Mouse (Mus musculus): ENCODE data around the gene Rbm20. TPM values are rescaled to one million over a fixed set of nuclear protein-coding genes. Genes with fewer than 3 reads are reported as not detected.

The Rbm20 gene
- polyA plus RNA-seq (2015; fragmentation: Nextera tagmentation; extraction: Ambion mirVana): 0.51 and 0.70 TPM in 2 replicates

DNA sequence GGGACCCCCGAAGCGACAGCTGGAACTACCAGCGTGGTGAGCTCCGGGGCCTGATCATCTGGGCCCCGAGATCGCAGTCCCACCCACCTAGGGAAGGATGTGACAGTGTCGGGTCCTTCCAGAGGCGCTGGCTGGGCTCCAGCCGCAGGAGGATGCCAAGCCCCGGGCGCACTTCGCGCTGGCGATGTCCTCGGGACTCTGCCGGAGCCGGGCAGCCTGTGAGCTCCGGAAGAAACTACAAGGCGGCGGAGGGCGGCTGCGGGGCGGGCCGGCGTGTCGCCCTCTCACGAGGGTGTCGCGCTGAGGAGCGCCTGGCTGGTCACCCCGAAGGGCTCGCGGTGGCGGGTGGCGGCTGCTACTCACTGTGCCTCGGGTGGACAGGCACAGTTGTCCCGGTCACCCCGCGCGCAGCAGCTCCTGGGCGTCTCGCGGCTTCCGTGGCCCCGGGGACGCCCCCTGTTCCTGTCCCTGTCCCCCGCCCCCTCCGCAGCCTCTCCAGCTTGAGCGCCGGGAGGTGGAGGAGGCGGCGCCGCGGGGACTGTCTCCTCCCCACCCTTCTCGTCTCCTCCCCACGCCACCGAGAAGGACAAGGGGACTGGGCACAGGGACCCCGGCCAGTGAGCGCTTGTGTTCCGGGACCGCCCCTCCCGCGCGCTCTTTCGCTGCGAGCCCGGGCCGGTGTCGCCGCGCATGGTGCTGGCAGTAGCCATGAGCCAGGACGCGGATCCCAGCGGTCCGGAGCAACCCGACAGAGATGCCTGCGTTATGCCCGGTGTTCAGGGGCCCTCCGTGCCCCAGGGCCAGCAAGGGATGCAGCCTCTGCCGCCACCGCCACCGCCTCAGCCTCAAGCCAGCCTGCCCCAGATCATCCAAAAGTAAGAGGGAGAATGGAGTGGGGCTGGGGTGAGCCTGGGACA lies at the start of gene Rbm20:
Gene Rbm20, plus strand, starts transcription at position 589 of the 917 bp plus-strand sequence.
- Histone ChIP-seq H3K9ac (peak within 1 kb of the TSS; percentile 75), H3K4me1 (replicated peaks) (peaks cover 23% of the 10 kb centered on the region), H3K36me3 (no peaks in the 10 kb centered on the region), H3K9me3 (no peaks in the 10 kb centered on the region), H3K4me2 (peak within 1 kb of the TSS; percentile 99), H3K27ac (no peak within 1 kb of the TSS), H3K27me3 (peaks cover 62% of the 10 kb centered on the region), H3K4me3 (peak within 1 kb of the TSS; percentile 62)
- WGBS: under 1% methylated on average over 68 of the region's 82 CpGs
- peak; percentile 78 for ATAC-seq (ENCODE audit: low FRiP score)

GRCm38 (mm10) chr19:53638041-53638440 lies 39.1 kb upstream of the Rbm20 start:
- 84% methylated on average over 2 of the region's 2 CpGs for WGBS
- peaks cover 76% of the 10 kb centered on the region for H3K36me3 ChIP-seq

DNA sequence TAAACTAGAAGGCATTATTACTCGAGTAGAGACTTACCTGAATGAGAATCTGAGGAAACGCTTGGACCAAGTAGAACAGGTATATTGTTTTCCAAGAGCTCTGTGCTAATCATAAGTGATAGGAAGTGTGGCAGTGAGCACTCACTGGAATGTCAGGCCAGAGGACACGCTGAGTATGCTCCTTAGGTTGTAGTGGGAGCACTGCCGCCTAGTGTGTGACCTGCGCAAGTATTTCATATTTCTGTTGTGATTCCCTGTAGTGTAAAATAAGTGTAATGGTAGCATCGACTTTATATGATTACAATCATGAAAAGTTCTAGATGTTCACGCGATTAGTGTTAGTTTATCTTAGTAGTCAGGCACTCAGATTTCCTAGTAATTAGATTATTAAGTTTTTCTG lies 38.4 kb upstream of the Rbm20 start:
- H3K36me3 ChIP-seq: peaks cover 76% of the 10 kb centered on the region

More at GRCm38 (mm10) chr19:53638041-53638440, 39.1 kb upstream of the Rbm20 start:
- Histone ChIP-seq H3K4me3 (no peak overlapping the region), H3K27me3 (no peaks in the 10 kb centered on the region), H3K4me1 (replicated peaks) (no peaks in the 10 kb centered on the region), H3K9ac (no peak overlapping the region), H3K27ac (no peak overlapping the region), H3K9me3 (no peaks in the 10 kb centered on the region), H3K4me2 (no peak overlapping the region)
- ATAC-seq (ENCODE audit: low FRiP score): no peak

DNA sequence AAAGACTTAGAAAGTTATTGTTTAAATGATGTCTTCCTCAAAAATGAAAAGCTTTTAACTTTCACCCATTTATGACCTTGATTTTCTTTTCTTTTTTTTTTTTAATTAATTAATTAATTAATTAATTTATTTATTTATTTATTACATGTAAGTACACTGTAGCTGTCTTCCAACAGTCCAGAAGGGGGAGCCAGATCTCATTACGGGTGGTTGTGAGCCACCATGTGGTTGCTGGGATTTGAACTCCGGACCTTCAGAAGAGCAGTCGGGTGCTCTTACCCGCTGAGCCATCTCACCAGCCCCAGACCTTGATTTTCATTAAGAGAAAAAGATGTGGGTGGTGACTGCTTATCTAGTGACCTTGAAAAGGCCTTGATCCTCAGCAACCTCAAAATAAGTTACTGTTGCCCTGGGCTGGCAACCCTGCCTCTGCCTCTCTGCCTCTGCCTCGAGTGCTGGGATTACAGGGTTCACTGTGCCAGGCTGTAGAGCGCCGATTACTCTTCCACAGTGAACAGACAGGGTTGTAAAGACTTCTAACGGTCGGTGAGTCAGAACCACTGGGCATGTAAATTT lies 33.0 kb upstream of the Rbm20 start:
- ATAC-seq (ENCODE audit: low FRiP score): no peak
- H3K27ac ChIP-seq: no peak overlapping the region
- no peak overlapping the region for H3K4me2 ChIP-seq
- peaks cover 65% of the 10 kb centered on the region for H3K36me3 ChIP-seq
- no peak overlapping the region for H3K9ac ChIP-seq
- peaks cover 7% of the 10 kb centered on the region; the same call in 1 of the 2 replicates for H3K4me1 ChIP-seq (replicated peaks)
- H3K4me3 ChIP-seq: no peak overlapping the region
- H3K27me3 ChIP-seq: no peaks in the 10 kb centered on the region
- H3K9me3 ChIP-seq: no peaks in the 10 kb centered on the region
- WGBS: 95% methylated on average over 9 of the region's 9 CpGs

More for the DNA sequence above, 38.4 kb upstream of the Rbm20 start:
- Histone ChIP-seq H3K9me3 (no peaks in the 10 kb centered on the region), H3K27me3 (no peaks in the 10 kb centered on the region), H3K9ac (no peak overlapping the region), H3K4me3 (no peak overlapping the region), H3K27ac (no peak overlapping the region), H3K4me2 (no peak overlapping the region), H3K4me1 (replicated peaks) (no peaks in the 10 kb centered on the region)
- no peak for ATAC-seq (ENCODE audit: low FRiP score)
- 93% methylated on average over 8 of the region's 8 CpGs for WGBS

DNA sequence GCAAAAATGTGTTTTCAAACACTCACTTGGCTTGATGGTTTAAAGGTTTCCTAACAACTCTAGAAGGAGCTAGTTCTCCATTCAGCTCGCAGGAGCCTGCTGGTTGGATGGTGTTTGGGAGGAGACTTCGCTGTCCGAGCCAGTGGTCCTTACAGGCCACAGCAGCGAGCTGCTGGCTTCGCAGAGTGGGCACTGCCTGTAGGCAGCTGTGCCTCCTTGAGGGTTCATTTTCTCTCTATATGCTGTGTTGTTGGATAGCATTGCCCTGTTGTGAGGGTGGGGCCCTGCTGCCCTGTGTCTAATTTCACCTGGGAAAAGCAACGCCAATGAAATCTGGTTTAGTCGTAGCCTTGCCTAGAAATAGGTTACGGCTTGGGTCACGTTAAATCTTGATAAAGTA lies 29.8 kb upstream of the Rbm20 start:
- Histone ChIP-seq H3K27me3 (no peaks in the 10 kb centered on the region), H3K9me3 (no peaks in the 10 kb centered on the region), H3K4me2 (no peak overlapping the region), H3K4me1 (replicated peaks) (peaks cover 16% of the 10 kb centered on the region), H3K27ac (no peak overlapping the region), H3K9ac (no peak overlapping the region), H3K36me3 (peaks cover 38% of the 10 kb centered on the region), H3K4me3 (no peak overlapping the region)
- ATAC-seq (ENCODE audit: low FRiP score): no peak
- WGBS: 87% methylated on average over 9 of the region's 9 CpGs

GRCm38 (mm10) chr19:53648056-53648455 lies 29.1 kb upstream of the Rbm20 start:
- WGBS: 37% methylated on average over 5 of the region's 5 CpGs
- no peak overlapping the region for H3K4me2 ChIP-seq
- H3K36me3 ChIP-seq: peaks cover 35% of the 10 kb centered on the region
- 0 out of 2 replicates have a peak, but pooled peaks have one; percentile 19 for ATAC-seq (ENCODE audit: low FRiP score)
- 0 out of 2 replicates have a peak overlapping the region, but pooled peaks have one; percentile 26 for H3K27ac ChIP-seq
- H3K4me1 ChIP-seq (replicated peaks): peaks cover 20% of the 10 kb centered on the region
- H3K9me3 ChIP-seq: no peaks in the 10 kb centered on the region
- no peak overlapping the region for H3K4me3 ChIP-seq
- no peak overlapping the region for H3K9ac ChIP-seq
- no peaks in the 10 kb centered on the region for H3K27me3 ChIP-seq

DNA sequence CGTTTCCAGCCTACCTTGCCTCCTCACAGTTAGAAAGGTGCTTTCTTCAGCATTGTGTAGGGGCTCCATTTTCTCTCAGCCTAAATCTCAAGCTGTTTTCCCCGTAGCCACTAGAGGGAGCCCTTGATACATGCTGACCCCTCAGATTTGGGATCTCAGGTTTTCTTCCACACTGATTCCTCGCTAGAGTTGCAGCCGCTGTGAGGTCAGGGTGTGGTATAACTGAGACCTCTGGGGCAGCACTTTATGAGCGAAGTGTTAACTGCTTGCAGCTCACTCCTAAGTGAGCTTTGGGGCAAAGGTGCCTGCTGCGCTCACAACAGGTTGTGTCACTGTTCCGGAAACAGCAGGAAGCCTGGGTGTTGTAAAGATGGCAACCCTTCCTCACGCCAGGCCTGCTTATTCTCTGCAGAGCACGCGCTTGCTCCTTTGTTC lies 28.3 kb upstream of the Rbm20 start:
- no peak overlapping the region for H3K4me2 ChIP-seq
- peaks cover 24% of the 10 kb centered on the region for H3K4me1 ChIP-seq (replicated peaks)
- no peak overlapping the region for H3K4me3 ChIP-seq
- no peaks in the 10 kb centered on the region for H3K27me3 ChIP-seq
- no peak overlapping the region; the same call in 1 of the 2 replicates for H3K27ac ChIP-seq
- peaks cover 28% of the 10 kb centered on the region for H3K36me3 ChIP-seq
- 41% methylated on average over 10 of the region's 10 CpGs for WGBS
- H3K9me3 ChIP-seq: no peaks in the 10 kb centered on the region
- H3K9ac ChIP-seq: no peak overlapping the region; the same call in 1 of the 2 replicates
- ATAC-seq (ENCODE audit: low FRiP score): peak; percentile 71

GRCm38 (mm10) chr19:53649361-53649760 lies 27.7 kb upstream of the Rbm20 start:
- Histone ChIP-seq H3K27me3 (no peaks in the 10 kb centered on the region), H3K4me3 (no peak overlapping the region), H3K27ac (no peak overlapping the region), H3K9ac (0 out of 2 replicates have a peak overlapping the region, but pooled peaks have one; percentile 19), H3K9me3 (no peaks in the 10 kb centered on the region), H3K4me1 (replicated peaks) (peaks cover 29% of the 10 kb centered on the region), H3K4me2 (no peak overlapping the region), H3K36me3 (peaks cover 24% of the 10 kb centered on the region)
- WGBS: 89% methylated on average over 6 of the region's 6 CpGs
- ATAC-seq (ENCODE audit: low FRiP score): no peak

DNA sequence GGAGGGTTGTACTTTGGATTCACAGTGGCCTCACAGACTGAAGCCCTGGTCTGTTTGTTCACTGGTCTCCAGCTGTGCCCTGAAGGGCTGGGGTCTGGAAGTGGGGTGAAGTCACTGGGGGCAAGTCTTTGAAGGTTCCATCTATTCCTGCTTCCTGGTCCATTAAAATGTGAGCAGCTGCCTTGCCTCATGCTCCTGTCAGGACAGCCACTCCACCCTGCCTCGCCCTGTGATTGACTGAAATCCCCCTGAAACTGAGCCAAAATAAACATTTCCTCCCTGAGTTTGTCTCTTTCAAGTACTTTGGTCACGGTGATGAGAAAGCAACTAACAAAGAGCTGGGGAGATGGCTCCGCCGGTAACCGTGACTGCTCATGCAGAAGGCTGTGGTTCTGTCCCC lies 27.3 kb upstream of the Rbm20 start:
- H3K4me3 ChIP-seq: no peak overlapping the region
- no peak overlapping the region for H3K9ac ChIP-seq
- H3K4me2 ChIP-seq: no peak overlapping the region
- H3K27me3 ChIP-seq: no peaks in the 10 kb centered on the region
- no peak overlapping the region for H3K27ac ChIP-seq
- H3K36me3 ChIP-seq: peaks cover 22% of the 10 kb centered on the region
- WGBS: 63% methylated on average over 5 of the region's 5 CpGs
- H3K4me1 ChIP-seq (replicated peaks): peaks cover 32% of the 10 kb centered on the region
- no peak for ATAC-seq (ENCODE audit: low FRiP score)
- no peaks in the 10 kb centered on the region for H3K9me3 ChIP-seq

GRCm38 (mm10) chr19:53650921-53651320 lies 26.2 kb upstream of the Rbm20 start:
- H3K9me3 ChIP-seq: no peaks in the 10 kb centered on the region
- no peaks in the 10 kb centered on the region for H3K27me3 ChIP-seq
- 83% methylated on average over 7 of the region's 7 CpGs for WGBS
- H3K4me2 ChIP-seq: no peak overlapping the region
- peaks cover 13% of the 10 kb centered on the region for H3K36me3 ChIP-seq
- H3K9ac ChIP-seq: no peak overlapping the region
- no peak for ATAC-seq (ENCODE audit: low FRiP score)
- peaks cover 32% of the 10 kb centered on the region for H3K4me1 ChIP-seq (replicated peaks)
- H3K4me3 ChIP-seq: no peak overlapping the region
- H3K27ac ChIP-seq: no peak overlapping the region

- no peak overlapping the region for H3K9ac ChIP-seq
- H3K4me2 ChIP-seq: no peak overlapping the region
- H3K9me3 ChIP-seq: no peaks in the 10 kb centered on the region
- H3K36me3 ChIP-seq: peaks cover 2% of the 10 kb centered on the region; the same call in 1 of the 2 replicates
- H3K27me3 ChIP-seq: no peaks in the 10 kb centered on the region
- 62% methylated on average over 9 of the region's 9 CpGs for WGBS
- H3K4me1 ChIP-seq (replicated peaks): peaks cover 32% of the 10 kb centered on the region
- no peak overlapping the region for H3K4me3 ChIP-seq
- H3K27ac ChIP-seq: no peak overlapping the region
- no peak for ATAC-seq (ENCODE audit: low FRiP score)
Observed at GRCm38 (mm10) chr19:53652267-53652666, 24.8 kb upstream of the Rbm20 start.

All from hindbrain, embryonic 13.5 days (tissue).